Mouse (Mus musculus) mouse embryonic stem cell (cell line): ENCODE data around the gene Fam104a.

Experiments
- in situ Hi-C, 2 experiments: fragments of 300-500 bp; cut with MboI; formaldehyde crosslinking; loops; 1 replicate in 1 of 2; 3 replicates in 1 of 2; pipeline ENCODE4 v1.14.3; 2019 to 2020; ENCODE audit warnings: low sequenced_read_pairs in 2 of 2, low pct_unique_long_range_greater_than_20kb in 1 of 2, mixed read lengths in 1 of 2; ENCODE audit not compliant: unreplicated experiment in 1 of 2

Fam104a gene

GRCm38 (mm10) chr11:113618303-113618671, 65.7 kb downstream of the Fam104a start:
- in situ Hi-C loops: no loop called here

- in situ Hi-C loops: no loop called here
These were observed 66.6 kb downstream of the Fam104a start for GRCm38 (mm10) chr11:113617132-113617911.

GRCm38 (mm10) chr11:113614476-113614875, 69.5 kb downstream of the Fam104a start:
- in situ Hi-C loops: no loop called here

- in situ Hi-C loops: no loop called here
These were observed 72.0 kb downstream of the Fam104a start for GRCm38 (mm10) chr11:113611664-113612611.
